ENCODE assay signal across 8 mouse cellular contexts in the genomic region with DNA sequence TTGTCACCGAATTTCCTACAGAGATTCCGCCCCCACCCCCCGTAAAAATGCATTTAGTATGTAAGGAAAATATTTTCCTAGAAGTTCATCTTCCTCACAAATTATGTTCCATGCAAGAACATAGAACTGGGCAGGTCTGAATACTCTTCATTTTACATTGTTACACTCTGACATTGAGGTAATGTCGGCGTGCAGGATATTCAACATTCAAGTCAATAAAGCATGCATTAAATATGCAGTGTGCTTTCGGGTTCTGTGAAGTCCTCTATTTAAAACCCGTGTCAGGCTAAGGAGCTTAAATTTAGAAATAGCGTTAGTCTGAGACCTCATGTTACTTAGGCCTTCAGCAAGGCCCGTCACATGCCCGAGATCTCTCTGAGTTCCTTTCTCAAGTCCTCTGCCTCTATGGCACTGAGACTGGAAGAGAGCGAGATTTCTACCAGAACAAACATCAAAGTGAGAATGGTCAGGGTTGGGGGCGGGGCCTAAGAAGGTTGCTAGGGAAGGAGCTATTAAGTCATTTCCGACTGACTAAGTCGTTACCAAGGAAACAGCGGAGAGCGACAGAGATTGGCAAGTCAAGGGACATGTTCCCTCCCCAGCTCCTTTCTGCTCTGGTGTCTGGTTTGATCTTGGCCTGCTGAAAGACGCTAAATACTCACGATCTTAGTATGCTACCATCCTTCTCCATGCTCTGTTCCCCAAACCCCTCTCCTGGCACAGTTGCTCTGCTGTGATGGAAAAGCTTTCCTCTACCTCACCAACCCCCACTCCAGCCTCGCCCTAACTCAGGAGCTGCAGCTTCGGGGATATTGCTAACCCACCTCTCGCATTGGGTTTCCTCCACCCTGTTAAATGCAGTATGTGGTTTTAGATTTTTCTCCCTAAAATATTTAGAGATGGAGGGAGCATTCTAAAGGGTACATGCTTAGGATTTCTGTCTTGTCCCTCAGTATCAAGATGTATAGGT. TPM values are rescaled to one million over a fixed set of nuclear protein-coding genes. Genes with fewer than 3 reads are reported as not detected.
DNase-seq lines count a peak whose midpoint lies in the region; ATAC-seq and TF ChIP-seq lines count a peak whose summit lies in the region.

No protein-coding gene starts in this region.

- no peaks in the 10 kb centered on the region for H3K4me1 ChIP-seq in hindbrain, embryonic 11.5 days (replicated peaks; ENCODE audit: control insufficient read depth, insufficient read depth, low read length)
- peaks cover 14% of the 10 kb centered on the region for H3K4me1 ChIP-seq in lung, embryonic 14.5 days (ENCODE audit: insufficient read depth)
- H3K4me1 ChIP-seq in neural tube, embryonic 15.5 days = peaks cover 35% of the 10 kb centered on the region

- peak; percentile 97 for DNase-seq in ZHBTc4 (ENCODE audit: low read depth, low spot score)
- peak; percentile 56 to 78 for DNase-seq in cerebellum, postnatal 25 days
- DNase-seq in frontal cortex, postnatal 10 days (ENCODE audit: low spot score in 2 of 2) = peak; percentile 59 to 72
- peak; percentile 90 for DNase-seq in hindbrain, embryonic 11.5 days (ENCODE audit: low spot score)
- DNase-seq in layer of hippocampus, adult 9-10 months (ENCODE audit: low spot score) = peak; percentile 41
- DNase-seq in lung, embryonic 14.5 days = peak; percentile 93
- DNase-seq in thymus, adult 18-20 months = peak; percentile 64 to 78

- peak overlapping the region; percentile 60 for H3K27ac ChIP-seq in hindbrain, embryonic 11.5 days (ENCODE audit: low read depth, low read length)
- H3K27ac ChIP-seq in lung, embryonic 14.5 days (ENCODE audit: low read depth) = peak overlapping the region; percentile 76
- H3K27ac ChIP-seq in neural tube, embryonic 15.5 days (replicated peaks) = peak overlapping the region; percentile 87

- no peaks in the 10 kb centered on the region for H3K27me3 ChIP-seq in hindbrain, embryonic 11.5 days (ENCODE audit: control insufficient read depth, insufficient read depth, low read length)
- H3K27me3 ChIP-seq in lung, embryonic 14.5 days (ENCODE audit: insufficient read depth, low read length) = no peaks in the 10 kb centered on the region
- H3K27me3 ChIP-seq in neural tube, embryonic 15.5 days (replicated peaks) = no peaks in the 10 kb centered on the region

- H3K9me3 ChIP-seq in hindbrain, embryonic 11.5 days (ENCODE audit: control insufficient read depth, low read length) = no peaks in the 10 kb centered on the region
- no peaks in the 10 kb centered on the region for H3K9me3 ChIP-seq in lung, embryonic 14.5 days (ENCODE audit: low read depth, low read length)
- H3K9me3 ChIP-seq in neural tube, embryonic 15.5 days (replicated peaks) = no peaks in the 10 kb centered on the region

- no peaks in the 10 kb centered on the region for H3K36me3 ChIP-seq in hindbrain, embryonic 11.5 days (ENCODE audit: control insufficient read depth, insufficient read depth, low read length)
- peaks cover 1% of the 10 kb centered on the region for H3K36me3 ChIP-seq in lung, embryonic 14.5 days (ENCODE audit: insufficient read depth)
- H3K36me3 ChIP-seq in neural tube, embryonic 15.5 days = no peaks in the 10 kb centered on the region

- 29% methylated on average over 21 of the region's 21 CpGs for WGBS in hindbrain, embryonic 11.5 days
- 24% methylated on average over 21 of the region's 21 CpGs for WGBS in lung, embryonic 14.5 days
- 20% methylated on average over 21 of the region's 21 CpGs for whole genome bisulfite sequencing in neural tube, embryonic 15.5 days

- peak overlapping the region; percentile 42 for H3K4me2 ChIP-seq in hindbrain, embryonic 11.5 days (replicated peaks; ENCODE audit: low read depth, low read length)
- H3K4me2 ChIP-seq in lung, embryonic 14.5 days = peak overlapping the region; percentile 61
- H3K4me2 ChIP-seq in neural tube, embryonic 15.5 days = peak overlapping the region; percentile 61

- TF ChIP-seq CTCF in lung, embryonic 14.5 days (IDR thresholded peaks at IDR 0.05; ENCODE audit: low read depth) = no peak

- peak overlapping the region; percentile 30 for H3K4me3 ChIP-seq in hindbrain, embryonic 11.5 days (ENCODE audit: low read depth, low read length)
- H3K4me3 ChIP-seq in lung, embryonic 14.5 days (ENCODE audit: low read depth, low read length) = peak overlapping the region; percentile 33
- H3K4me3 ChIP-seq in neural tube, embryonic 15.5 days (replicated peaks) = peak overlapping the region; percentile 39

- ATAC-seq in hindbrain, embryonic 11.5 days (ENCODE audit: low FRiP score) = peak; percentile 94
- ATAC-seq in lung, embryonic 14.5 days (ENCODE audit: insufficient read depth) = peak; percentile 84
- ATAC-seq in neural tube, embryonic 15.5 days (ENCODE audit: low FRiP score) = peak; percentile 94

- peak overlapping the region; percentile 60 for H3K9ac ChIP-seq in hindbrain, embryonic 11.5 days (ENCODE audit: low read depth, low read length)
- H3K9ac ChIP-seq in lung, embryonic 14.5 days = peak overlapping the region; percentile 32
- H3K9ac ChIP-seq in neural tube, embryonic 15.5 days (replicated peaks) = peak overlapping the region; percentile 46

RNA-seq across cellular contexts. Expression of a gene that starts 2.9 kb away (rescaled TPM):
- polyA plus RNA-seq in hindbrain, embryonic 11.5 days (2014; fragmentation: Nextera tagmentation; extraction: Ambion mirVana) = 0.39 and 0.46 TPM in 2 replicates
- 1.2 and 1.6 TPM in 2 replicates for polyA plus RNA-seq in lung, embryonic 14.5 days (2014; fragmentation: Nextera tagmentation; extraction: Ambion mirVana)
- 0.56 and 1.2 TPM in 2 replicates for polyA plus RNA-seq in neural tube, embryonic 15.5 days (2015; fragmentation: Nextera tagmentation; extraction: Ambion mirVana)

RNA-seq across cellular contexts. Expression of a gene that starts 21.2 kb away (rescaled TPM):
- 10.4 and 11.7 TPM in 2 replicates for polyA plus RNA-seq in hindbrain, embryonic 11.5 days (2014; fragmentation: Nextera tagmentation; extraction: Ambion mirVana)
- polyA plus RNA-seq in lung, embryonic 14.5 days (2014; fragmentation: Nextera tagmentation; extraction: Ambion mirVana) = 43.5 and 43.9 TPM in 2 replicates
- 7.6 and 10.2 TPM in 2 replicates for polyA plus RNA-seq in neural tube, embryonic 15.5 days (2015; fragmentation: Nextera tagmentation; extraction: Ambion mirVana)

Comparison
In these comparisons a context has a peak if more than half of its experiments do, and no peak if none do; other contexts are left out.
1. Peak in every context shown above with its lines: DNase-seq, ATAC-seq, H3K4me3 ChIP-seq and H3K27ac ChIP-seq.
2. DNase-seq: peak in every context shown above with its lines; median percentile 97 in ZHBTc4; 93 in lung, embryonic 14.5 days; 90 in hindbrain, embryonic 11.5 days; 71 in thymus, adult 18-20 months; 67 in cerebellum, postnatal 25 days; 66 in frontal cortex, postnatal 10 days; 41 in layer of hippocampus, adult 9-10 months.